Mouse (Mus musculus) cortical plate, adult 2 months (tissue): ENCODE measurements around the gene Fam166a.
A peak's percentile ranks its signal among the peaks of the same experiment; 100 is the strongest.

Experiments used
- CTCF ChIP-seq: fragments of 200-500 bp; IDR thresholded peaks from 2 replicates; pipeline ENCODE4 v1.5.1; 2011; ENCODE audit warnings: mild to moderate bottlenecking, control low read depth, low read length; ENCODE audit not compliant: insufficient read depth; ENCODE audit errors: extremely low read depth
- POLR2A ChIP-seq: fragments of 200-500 bp; IDR thresholded peaks from 2 replicates; pipeline ENCODE4 v1.6.1; 2011; ENCODE audit warnings: mild to moderate bottlenecking, low read length, control low read depth; ENCODE audit not compliant: insufficient read depth; ENCODE audit errors: extremely low read depth

DNA sequence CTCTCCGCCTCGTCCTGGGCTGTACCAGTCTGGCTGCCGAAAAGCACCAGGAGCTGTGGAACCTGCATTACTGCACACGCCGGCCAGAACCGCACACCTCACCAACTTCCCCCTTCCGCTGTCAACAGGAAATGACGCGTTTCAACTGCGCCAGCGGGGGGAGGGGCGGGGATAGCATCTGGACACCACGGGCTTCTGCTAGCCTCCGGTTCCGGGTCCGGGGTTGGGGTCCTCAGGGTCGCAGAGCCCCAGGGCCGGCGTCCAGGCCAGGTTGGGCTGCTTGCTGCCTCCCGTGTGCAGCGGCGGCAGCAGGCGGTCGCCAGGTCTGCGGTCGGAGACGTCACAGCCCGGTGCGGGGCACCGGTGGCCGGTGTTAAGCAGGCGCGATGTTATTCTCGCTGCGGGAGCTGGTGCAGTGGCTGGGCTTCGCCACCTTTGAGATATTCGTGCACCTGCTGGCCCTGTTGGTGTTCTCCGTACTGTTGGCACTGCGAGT lies 36.8 kb downstream of the Fam166a start, which contains the start of gene Tmem203:
- TF ChIP-seq POLR2A (peak; percentile 69), CTCF (no peak)
